Mouse (Mus musculus) liver, embryonic 13.5 days (tissue): ENCODE measurements around the gene Gm29609. TPM values are rescaled to one million over a fixed set of nuclear protein-coding genes. Genes with fewer than 3 reads are reported as not detected.

ENCODE experiments used
- ATAC-seq: fragments of 200-750 bp; cut with Nextera tagmentation; 2 replicates; pipeline ENCODE4 v1.8.0; 2017; ENCODE audit warnings: low read depth, mild to moderate bottlenecking, moderate number of reproducible peaks, moderate library complexity
- DNase-seq: peaks from one replicate; pipeline ENCODE4 v3.0.0; 2022
- H3K27ac ChIP-seq: fragments of 300-500 bp; sonication (generic); 2 replicates; pipeline ENCODE4 v1.5.1; 2015; ENCODE audit warnings: moderate library complexity, mild to moderate bottlenecking, inconsistent platforms
- H3K27me3 ChIP-seq: fragments of 300-500 bp; sonication (generic); 2 replicates; pipeline ENCODE4 v1.6.1; 2015; ENCODE audit warnings: mild to moderate bottlenecking, inconsistent platforms
- H3K36me3 ChIP-seq: fragments of 300-500 bp; sonication (generic); 2 replicates; pipeline ENCODE4 v1.6.1; 2015; ENCODE audit warnings: mild to moderate bottlenecking, inconsistent platforms
- H3K4me1 ChIP-seq: fragments of 300-500 bp; sonication (generic); replicated peaks from 2 replicates; pipeline ENCODE4 v1.6.1; 2015; ENCODE audit warnings: inconsistent platforms
- H3K4me2 ChIP-seq: fragments of 300-500 bp; sonication (generic); 2 replicates; pipeline ENCODE4 v1.6.1; 2015; ENCODE audit warnings: inconsistent platforms, mild to moderate bottlenecking, moderate library complexity
- H3K4me3 ChIP-seq: fragments of 300-500 bp; sonication (generic); replicated peaks from 2 replicates; pipeline ENCODE4 v1.5.1; 2015; ENCODE audit warnings: mild to moderate bottlenecking, inconsistent platforms
- H3K9ac ChIP-seq: fragments of 300-500 bp; sonication (generic); 2 replicates; pipeline ENCODE4 v1.6.1; 2015; ENCODE audit warnings: mild to moderate bottlenecking, inconsistent platforms
- H3K9me3 ChIP-seq: fragments of 300-500 bp; sonication (generic); replicated peaks from 2 replicates; pipeline ENCODE4 v1.6.1; 2016; ENCODE audit warnings: inconsistent platforms
- WGBS: fragments of 180-500 bp; shearing (Covaris S2); methylation state at CpG from one replicate; pipeline ENCODE4 v1.1.7; 2015; ENCODE audit not compliant: insufficient replicate concordance; 5-methylcytosine and 5-hydroxymethylcytosine counted together
- polyA plus RNA-seq: library from polyadenylated mRNA; unstranded; fragments of >200 nt; fragmentation: Nextera tagmentation; extraction: Ambion mirVana; gene quantifications from 2 replicates; pipeline ENCODE4 v1.2.1, GENCODE M21; 2015

The Gm29609 gene
- polyA plus RNA-seq, 1 experiment from 2014 or later = 0.36 TPM

GRCm38 (mm10) chr5:31094799-31095691 is 84.7 kb downstream of the Gm29609 start:
- ATAC-seq = no peak
- WGBS = 2% methylated on average over 59 of the region's 59 CpGs
- no peak for DNase-seq
- Histone ChIP-seq H3K4me3 (peak overlapping the region; percentile 48), H3K9me3 (no peaks in the 10 kb centered on the region), H3K36me3 (no peaks in the 10 kb centered on the region), H3K4me1 (peaks cover 27% of the 10 kb centered on the region), H3K27ac (no peak overlapping the region), H3K4me2 (peak overlapping the region; percentile 63), H3K27me3 (peaks cover 98% of the 10 kb centered on the region), H3K9ac (no peak overlapping the region)

Other genes with a start within 250 kb of the Gm29609 start
- gene Cgref1, start 234.3 kb downstream of the Gm29609 start, polyA plus RNA-seq = 5.4 and 5.6 TPM in 2 replicates
- gene Preb, start 219.6 kb downstream of the Gm29609 start, polyA plus RNA-seq = 91.6 and 97.5 TPM in 2 replicates
- gene Tcf23, start 211.2 kb downstream of the Gm29609 start, polyA plus RNA-seq = 0.03 and 0.07 TPM in 2 replicates
- gene Atraid, start 131.6 kb downstream of the Gm29609 start, polyA plus RNA-seq = 46.7 and 50.3 TPM in 2 replicates
- gene Slc5a6, start 131.0 kb downstream of the Gm29609 start, polyA plus RNA-seq = 4.0 and 4.7 TPM in 2 replicates
- 20.1 and 25.5 TPM in 2 replicates for gene Cad, start 125.1 kb downstream of the Gm29609 start, polyA plus RNA-seq
- gene Dnajc5g, start 73.6 kb downstream of the Gm29609 start, polyA plus RNA-seq = not detected in 2 replicates
- gene Slc30a3, start 71.7 kb downstream of the Gm29609 start, polyA plus RNA-seq = 0.36 and 0.45 TPM in 2 replicates
- gene Trim54, start 63.2 kb downstream of the Gm29609 start, polyA plus RNA-seq = 0.13 TPM in 2 replicates
- gene Ucn, start 41.1 kb downstream of the Gm29609 start, polyA plus RNA-seq = not detected in 2 replicates
- 18.9 and 19.9 TPM in 2 replicates for gene Mpv17, start 25.7 kb downstream of the Gm29609 start, polyA plus RNA-seq
- 31.5 and 37.0 TPM in 2 replicates for gene Gtf3c2, start 233 bp upstream of the Gm29609 start, polyA plus RNA-seq
- gene Snx17, start 13.3 kb upstream of the Gm29609 start, polyA plus RNA-seq = 49.6 and 49.7 TPM in 2 replicates
- gene Eif2b4, start 13.5 kb upstream of the Gm29609 start, polyA plus RNA-seq = 57.1 and 64.0 TPM in 2 replicates
- 2.3 and 2.6 TPM in 2 replicates for gene Zfp513, start 22.4 kb upstream of the Gm29609 start, polyA plus RNA-seq
- 169 and 174 TPM in 2 replicates for gene Ppm1g, start 40.8 kb upstream of the Gm29609 start, polyA plus RNA-seq
- 47.7 and 54.7 TPM in 2 replicates for gene Nrbp1, start 61.0 kb upstream of the Gm29609 start, polyA plus RNA-seq
- not detected in 2 replicates for gene Gm9970, start 61.3 kb upstream of the Gm29609 start, polyA plus RNA-seq
- gene Krtcap3, start 71.8 kb upstream of the Gm29609 start, polyA plus RNA-seq = 3.4 and 4.4 TPM in 2 replicates
- 4.4 and 6.7 TPM in 2 replicates for gene Ift172, start 111.2 kb upstream of the Gm29609 start, polyA plus RNA-seq
- 5.8 and 6.7 TPM in 2 replicates for gene Fndc4, start 116.2 kb upstream of the Gm29609 start, polyA plus RNA-seq
- gene Gckr, start 117.5 kb upstream of the Gm29609 start, polyA plus RNA-seq = 10.8 and 13.8 TPM in 2 replicates